Mouse (Mus musculus): ENCODE measurements around the gene Vps35l. TPM values are rescaled to one million over a fixed set of nuclear protein-coding genes. Genes with fewer than 3 reads are reported as not detected.
A peak's percentile ranks its signal among the peaks of the same experiment; 100 is the strongest.

Gene Vps35l
- polyA plus RNA-seq, 1 experiment = 52.4 TPM

DNA sequence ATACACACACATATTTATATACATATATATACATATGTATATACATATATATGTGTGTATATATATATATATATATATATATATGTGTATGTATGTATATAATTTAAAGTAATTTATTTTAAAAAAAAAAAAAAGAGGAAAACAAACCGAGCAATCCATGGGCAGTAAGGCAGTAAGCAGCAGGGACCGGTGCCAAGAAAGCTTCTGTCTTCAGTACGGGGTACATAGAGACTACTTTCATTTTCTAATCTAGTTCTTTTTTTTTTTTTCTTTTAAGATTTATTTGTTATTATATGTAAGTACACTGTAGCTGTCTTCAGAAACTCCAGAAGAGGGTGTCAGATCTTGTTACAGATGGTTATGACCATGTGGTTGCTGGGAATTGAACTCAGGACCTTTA lies 61.8 kb downstream of the Vps35l start:
- peak; percentile 45 for DNase-seq
- H3K36me3 ChIP-seq (ENCODE audit: control insufficient read depth, insufficient read depth, low read length) = peaks cover 2% of the 10 kb centered on the region; the same call in 1 of the 2 replicates
- TF ChIP-seq POLR2A (IDR thresholded peaks at IDR 0.05; ENCODE audit: low read depth, low read length) (no peak), CTCF (conservative IDR thresholded peaks at IDR 0.05; ENCODE audit: insufficient read depth, insufficient read length, low read depth, low read length) (no peak)
- WGBS = 62% methylated on average over 3 of the region's 3 CpGs
- no peaks in the 10 kb centered on the region for H3K4me1 ChIP-seq (ENCODE audit: control insufficient read depth, insufficient read depth, low read length)
- no peaks in the 10 kb centered on the region for H3K27me3 ChIP-seq (replicated peaks; ENCODE audit: control insufficient read depth, insufficient read depth, low read length)
- no peak overlapping the region for H3K27ac ChIP-seq (ENCODE audit: insufficient read depth, low read depth, low read length)
- H3K4me3 ChIP-seq (ENCODE audit: insufficient read depth, low read depth, low read length) = no peak overlapping the region

DNA sequence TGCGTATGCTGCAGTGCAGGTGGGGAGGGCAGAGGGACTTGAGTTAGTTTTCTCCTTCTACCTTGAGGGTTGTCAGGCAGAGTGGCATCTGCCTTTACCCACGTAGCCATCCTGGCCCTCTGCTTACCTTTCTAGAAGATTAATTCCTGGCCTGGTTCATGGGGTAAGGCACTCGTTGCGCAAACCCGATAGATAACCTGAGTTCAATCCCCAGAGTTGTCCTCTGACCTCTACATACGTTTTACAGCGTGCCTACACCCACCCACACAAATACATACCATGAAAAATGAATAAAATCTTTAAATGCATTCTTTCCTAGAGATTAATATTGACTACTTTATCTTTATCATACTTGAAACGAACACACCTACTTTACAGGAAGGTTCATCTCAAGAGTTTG lies 63.4 kb downstream of the Vps35l start:
- Histone ChIP-seq H3K36me3 (ENCODE audit: control insufficient read depth, insufficient read depth, low read length) (peaks cover 2% of the 10 kb centered on the region; the same call in 1 of the 2 replicates), H3K27me3 (replicated peaks; ENCODE audit: control insufficient read depth, insufficient read depth, low read length) (no peaks in the 10 kb centered on the region), H3K4me3 (ENCODE audit: insufficient read depth, low read depth, low read length) (no peak overlapping the region), H3K4me1 (ENCODE audit: control insufficient read depth, insufficient read depth, low read length) (no peaks in the 10 kb centered on the region), H3K27ac (ENCODE audit: insufficient read depth, low read depth, low read length) (no peak overlapping the region)
- 93% methylated on average over 8 of the region's 8 CpGs for WGBS
- TF ChIP-seq POLR2A (IDR thresholded peaks at IDR 0.05; ENCODE audit: low read depth, low read length) (no peak), CTCF (conservative IDR thresholded peaks at IDR 0.05; ENCODE audit: insufficient read depth, insufficient read length, low read depth, low read length) (no peak)
- no peak for DNase-seq

DNA sequence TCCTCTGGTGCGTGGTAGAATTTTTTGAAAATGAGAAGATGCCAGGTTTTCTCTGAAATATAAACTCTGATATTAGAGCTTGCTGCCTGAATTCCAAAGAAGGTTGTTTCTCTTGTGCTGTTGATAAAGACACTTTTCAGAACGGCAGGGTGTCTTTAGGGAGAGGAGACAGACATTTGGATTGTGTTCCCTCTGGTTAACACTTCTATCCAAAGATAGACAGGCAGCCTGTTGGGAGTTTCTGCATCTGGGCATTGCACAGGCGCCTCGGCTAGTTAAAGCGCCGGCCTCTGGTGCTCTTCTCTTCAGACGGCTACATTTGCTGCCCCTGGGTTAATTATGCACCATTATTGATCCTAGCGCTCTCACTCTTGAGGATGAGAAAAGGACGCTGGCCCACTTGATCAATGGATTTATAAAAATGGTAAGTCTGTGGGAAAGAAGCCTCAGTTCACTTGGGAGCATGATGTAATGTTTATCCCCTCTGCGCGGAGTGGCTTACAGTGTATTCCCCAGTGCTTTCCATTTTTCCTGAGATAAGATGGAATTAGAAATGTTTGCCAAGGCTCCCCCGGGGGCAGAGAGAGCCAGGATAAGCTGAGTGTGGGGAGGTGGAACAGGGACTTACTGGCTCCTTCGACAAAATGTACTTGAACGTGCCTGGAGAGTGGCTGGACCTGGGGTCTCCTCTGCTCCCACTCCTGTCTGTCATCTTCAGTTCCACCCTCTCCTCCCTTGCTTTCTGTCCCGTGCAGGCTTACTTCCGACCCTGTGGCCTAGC lies 66.8 kb downstream of the Vps35l start:
- H3K36me3 ChIP-seq (ENCODE audit: control insufficient read depth, insufficient read depth, low read length) = peaks cover 2% of the 10 kb centered on the region
- 78% methylated on average over 16 of the region's 16 CpGs for WGBS

DNA sequence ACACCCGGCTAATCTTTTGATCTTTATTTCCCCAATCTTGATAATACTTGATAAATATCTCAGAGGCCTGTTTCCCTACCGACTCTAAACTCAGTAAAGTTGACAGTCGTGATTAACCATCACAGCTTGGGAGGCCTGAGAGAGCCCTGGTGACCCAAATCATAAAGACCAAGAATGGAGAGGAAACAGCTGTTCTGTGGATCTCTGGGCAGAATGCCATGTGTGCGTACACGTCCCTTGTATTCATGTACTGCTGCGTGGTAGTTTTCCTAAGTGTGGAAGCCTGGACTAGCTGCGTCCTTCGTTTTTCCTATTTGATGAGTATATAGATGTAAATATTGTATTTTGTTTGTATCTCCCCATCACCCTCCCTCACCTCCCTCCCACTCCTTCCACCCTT lies 67.9 kb downstream of the Vps35l start:
- H3K27me3 ChIP-seq (replicated peaks; ENCODE audit: control insufficient read depth, insufficient read depth, low read length) = no peaks in the 10 kb centered on the region
- TF ChIP-seq CTCF (conservative IDR thresholded peaks at IDR 0.05; ENCODE audit: insufficient read depth, insufficient read length, low read depth, low read length) = no peak
- TF ChIP-seq POLR2A (IDR thresholded peaks at IDR 0.05; ENCODE audit: low read depth, low read length) = no peak
- no peaks in the 10 kb centered on the region for H3K4me1 ChIP-seq (ENCODE audit: control insufficient read depth, insufficient read depth, low read length)
- H3K4me3 ChIP-seq (ENCODE audit: insufficient read depth, low read depth, low read length) = no peak overlapping the region
- 57% methylated on average over 8 of the region's 8 CpGs for WGBS
- H3K36me3 ChIP-seq (ENCODE audit: control insufficient read depth, insufficient read depth, low read length) = peaks cover 2% of the 10 kb centered on the region
- H3K27ac ChIP-seq (ENCODE audit: insufficient read depth, low read depth, low read length) = no peak overlapping the region
- DNase-seq = peak; percentile 53

More for the DNA sequence above, 66.8 kb downstream of the Vps35l start:
- Histone ChIP-seq H3K27me3 (replicated peaks; ENCODE audit: control insufficient read depth, insufficient read depth, low read length) (no peaks in the 10 kb centered on the region), H3K27ac (ENCODE audit: insufficient read depth, low read depth, low read length) (no peak overlapping the region), H3K4me1 (ENCODE audit: control insufficient read depth, insufficient read depth, low read length) (no peaks in the 10 kb centered on the region), H3K4me3 (ENCODE audit: insufficient read depth, low read depth, low read length) (no peak overlapping the region)
- TF ChIP-seq POLR2A (IDR thresholded peaks at IDR 0.05; ENCODE audit: low read depth, low read length) = no peak
- TF ChIP-seq CTCF (conservative IDR thresholded peaks at IDR 0.05; ENCODE audit: insufficient read depth, insufficient read length, low read depth, low read length) = no peak
- no peak for DNase-seq

DNA sequence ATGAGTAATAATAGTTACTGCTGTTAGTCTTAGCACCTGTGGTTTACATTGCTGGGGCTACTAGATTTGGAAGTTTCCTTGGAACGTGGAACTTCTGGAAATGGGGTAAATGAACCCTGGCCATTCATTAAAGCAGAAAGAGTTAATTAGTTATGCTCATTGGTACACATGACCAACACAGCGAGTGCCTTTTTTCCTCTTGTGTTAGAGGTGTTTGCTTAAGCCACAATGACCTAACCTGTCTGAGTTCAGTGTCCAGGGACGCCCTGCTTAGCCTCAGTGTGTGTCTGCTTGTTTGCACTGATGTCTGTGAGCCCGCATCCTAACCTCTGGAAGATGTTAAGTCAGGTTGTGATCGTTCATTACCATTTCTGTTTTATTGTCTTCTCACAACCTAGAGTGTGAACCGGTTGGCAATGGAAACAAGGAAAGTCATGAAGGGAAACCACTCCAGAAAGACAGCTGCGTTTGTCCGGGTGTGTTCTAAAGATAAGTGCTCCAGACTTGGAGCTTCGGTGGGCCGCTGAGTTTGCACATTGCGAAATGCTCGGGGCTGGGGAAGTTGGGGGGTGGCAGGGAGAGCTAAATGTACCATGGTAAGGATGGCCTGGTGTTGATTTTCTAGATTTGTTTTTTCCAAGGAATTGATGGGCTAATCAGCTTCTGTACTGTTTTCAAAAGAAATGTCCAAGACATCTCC lies 71.5 kb downstream of the Vps35l start:
- Histone ChIP-seq H3K36me3 (ENCODE audit: control insufficient read depth, insufficient read depth, low read length) (no peaks in the 10 kb centered on the region; the same call in 1 of the 2 replicates), H3K27ac (ENCODE audit: insufficient read depth, low read depth, low read length) (no peak overlapping the region), H3K4me1 (ENCODE audit: control insufficient read depth, insufficient read depth, low read length) (peaks cover 3% of the 10 kb centered on the region; the same call in 1 of the 2 replicates), H3K27me3 (replicated peaks; ENCODE audit: control insufficient read depth, insufficient read depth, low read length) (no peaks in the 10 kb centered on the region), H3K4me3 (ENCODE audit: insufficient read depth, low read depth, low read length) (no peak overlapping the region)
- WGBS = 67% methylated on average over 12 of the region's 12 CpGs
- no peak for TF ChIP-seq POLR2A (IDR thresholded peaks at IDR 0.05; ENCODE audit: low read depth, low read length)
- no peak for TF ChIP-seq CTCF (conservative IDR thresholded peaks at IDR 0.05; ENCODE audit: insufficient read depth, insufficient read length, low read depth, low read length)
- DNase-seq = peak; percentile 74

DNA sequence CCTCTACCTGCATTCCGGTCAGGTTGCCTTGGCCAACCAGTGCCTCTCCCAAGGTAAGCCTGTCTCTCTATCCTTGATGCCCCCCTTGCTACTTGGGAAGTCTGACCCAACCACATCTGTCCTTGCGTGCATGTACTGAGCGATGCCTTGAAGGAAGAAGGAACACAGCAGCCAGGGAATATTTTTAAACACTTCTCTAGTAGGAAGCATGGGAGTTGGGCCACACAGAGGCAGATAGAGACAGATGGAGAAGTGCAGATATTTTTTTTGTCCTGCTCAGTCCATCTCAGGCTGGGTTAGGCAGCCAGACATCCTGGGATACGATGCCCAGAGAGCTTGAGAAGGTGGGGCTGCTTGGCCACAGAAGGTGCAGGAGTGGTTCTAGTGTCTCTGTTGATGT lies 73.6 kb downstream of the Vps35l start:
- WGBS = 94% methylated on average over 4 of the region's 4 CpGs
- TF ChIP-seq POLR2A (IDR thresholded peaks at IDR 0.05; ENCODE audit: low read depth, low read length) (no peak), CTCF (conservative IDR thresholded peaks at IDR 0.05; ENCODE audit: insufficient read depth, insufficient read length, low read depth, low read length) (no peak)

DNA sequence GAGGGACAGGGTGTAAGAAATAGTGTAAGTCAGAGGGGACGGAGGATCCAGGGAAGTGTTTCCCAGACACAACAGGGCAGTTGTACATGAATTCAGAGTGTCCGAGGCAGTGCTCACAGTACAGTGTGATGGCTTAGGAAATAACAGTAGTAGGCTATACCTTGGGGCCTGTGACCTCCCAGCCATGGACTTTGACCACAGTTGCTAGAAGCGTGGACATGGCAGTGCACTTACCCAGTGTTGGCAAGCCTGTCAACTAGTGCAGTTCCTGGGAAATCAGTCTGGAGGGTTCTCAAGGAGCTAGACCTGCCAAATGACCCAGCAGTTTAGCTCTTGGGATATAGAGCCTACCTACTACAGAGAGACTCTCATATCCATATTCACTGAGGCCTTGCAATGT lies 76.2 kb downstream of the Vps35l start:
- 72% methylated on average over 3 of the region's 3 CpGs for WGBS
- Histone ChIP-seq H3K27ac (ENCODE audit: insufficient read depth, low read depth, low read length) (no peak overlapping the region), H3K4me1 (ENCODE audit: control insufficient read depth, insufficient read depth, low read length) (peaks cover 3% of the 10 kb centered on the region; the same call in 1 of the 2 replicates), H3K4me3 (ENCODE audit: insufficient read depth, low read depth, low read length) (no peak overlapping the region), H3K36me3 (ENCODE audit: control insufficient read depth, insufficient read depth, low read length) (no peaks in the 10 kb centered on the region; the same call in 1 of the 2 replicates), H3K27me3 (replicated peaks; ENCODE audit: control insufficient read depth, insufficient read depth, low read length) (no peaks in the 10 kb centered on the region)
- peak; percentile 82 for DNase-seq
- TF ChIP-seq POLR2A (IDR thresholded peaks at IDR 0.05; ENCODE audit: low read depth, low read length) = no peak
- no peak for TF ChIP-seq CTCF (conservative IDR thresholded peaks at IDR 0.05; ENCODE audit: insufficient read depth, insufficient read length, low read depth, low read length)

More for the DNA sequence above, 73.6 kb downstream of the Vps35l start:
- H3K27me3 ChIP-seq (replicated peaks; ENCODE audit: control insufficient read depth, insufficient read depth, low read length) = no peaks in the 10 kb centered on the region
- DNase-seq = no peak
- H3K4me1 ChIP-seq (ENCODE audit: control insufficient read depth, insufficient read depth, low read length) = peaks cover 3% of the 10 kb centered on the region; the same call in 1 of the 2 replicates
- H3K27ac ChIP-seq (ENCODE audit: insufficient read depth, low read depth, low read length) = no peak overlapping the region
- no peaks in the 10 kb centered on the region; the same call in 1 of the 2 replicates for H3K36me3 ChIP-seq (ENCODE audit: control insufficient read depth, insufficient read depth, low read length)
- H3K4me3 ChIP-seq (ENCODE audit: insufficient read depth, low read depth, low read length) = no peak overlapping the region

Measured in kidney, adult 2 months (tissue).